Mouse (Mus musculus): ENCODE data around the gene Fbxl17. TPM values are rescaled to one million over a fixed set of nuclear protein-coding genes. Genes with fewer than 3 reads are reported as not detected.

Gene Fbxl17
- polyA plus RNA-seq, 1 experiment from 2014 or later = 26.5 TPM

- H3K4me2 ChIP-seq = no peak overlapping the region
- H3K4me1 ChIP-seq = peaks cover 7% of the 10 kb centered on the region; the same call in 1 of the 2 replicates
- H3K4me3 ChIP-seq = no peak overlapping the region
- H3K27me3 ChIP-seq (replicated peaks) = no peaks in the 10 kb centered on the region
- ATAC-seq (replicated peaks) = no peak
- no peaks in the 10 kb centered on the region for H3K9me3 ChIP-seq
- WGBS = 74% methylated on average over 12 of the region's 12 CpGs
- no peak overlapping the region for H3K9ac ChIP-seq
- no peaks in the 10 kb centered on the region for H3K36me3 ChIP-seq (replicated peaks)
- no peak overlapping the region for H3K27ac ChIP-seq
These were observed 184.0 kb downstream of the Fbxl17 start for GRCm38 (mm10) chr17:63315646-63316480.

GRCm38 (mm10) chr17:63312804-63313203, 187.0 kb downstream of the Fbxl17 start:
- no peak overlapping the region for H3K4me3 ChIP-seq
- no peaks in the 10 kb centered on the region for H3K36me3 ChIP-seq (replicated peaks)
- no peak overlapping the region for H3K27ac ChIP-seq
- H3K27me3 ChIP-seq (replicated peaks) = no peaks in the 10 kb centered on the region
- ATAC-seq (replicated peaks) = no peak
- H3K9me3 ChIP-seq = no peaks in the 10 kb centered on the region
- H3K4me1 ChIP-seq = 0 out of 2 replicates have a peak, but pooled peaks cover 8% of the 10 kb centered on the region
- H3K4me2 ChIP-seq = no peak overlapping the region
- WGBS = 94% methylated on average over 3 of the region's 3 CpGs
- no peak overlapping the region for H3K9ac ChIP-seq

GRCm38 (mm10) chr17:63312330-63312729, 187.5 kb downstream of the Fbxl17 start:
- Histone ChIP-seq H3K27ac (no peak overlapping the region), H3K9me3 (no peaks in the 10 kb centered on the region), H3K9ac (no peak overlapping the region), H3K27me3 (replicated peaks) (no peaks in the 10 kb centered on the region), H3K4me3 (no peak overlapping the region), H3K4me1 (0 out of 2 replicates have a peak, but pooled peaks cover 8% of the 10 kb centered on the region), H3K4me2 (no peak overlapping the region), H3K36me3 (replicated peaks) (no peaks in the 10 kb centered on the region)
- 77% methylated on average over 10 of the region's 10 CpGs for WGBS
- ATAC-seq (replicated peaks) = no peak

- Histone ChIP-seq H3K27me3 (replicated peaks) (no peaks in the 10 kb centered on the region), H3K36me3 (replicated peaks) (no peaks in the 10 kb centered on the region), H3K9me3 (no peaks in the 10 kb centered on the region), H3K4me2 (no peak overlapping the region), H3K4me3 (no peak overlapping the region), H3K27ac (no peak overlapping the region), H3K9ac (no peak overlapping the region), H3K4me1 (0 out of 2 replicates have a peak, but pooled peaks cover 8% of the 10 kb centered on the region)
- no peak for ATAC-seq (replicated peaks)
- WGBS = 86% methylated on average over 3 of the region's 3 CpGs
These were observed 188.2 kb downstream of the Fbxl17 start for GRCm38 (mm10) chr17:63311613-63312012.

GRCm38 (mm10) chr17:63310021-63310420, 189.8 kb downstream of the Fbxl17 start:
- 0 out of 2 replicates have a peak, but pooled peaks cover 7% of the 10 kb centered on the region for H3K4me1 ChIP-seq
- 47% methylated on average over 3 of the region's 3 CpGs for WGBS

GRCm38 (mm10) chr17:63303862-63304261, 196.0 kb downstream of the Fbxl17 start:
- Histone ChIP-seq H3K9ac (no peak overlapping the region), H3K4me1 (peaks cover 13% of the 10 kb centered on the region), H3K36me3 (replicated peaks) (no peaks in the 10 kb centered on the region), H3K4me2 (no peak overlapping the region), H3K9me3 (no peaks in the 10 kb centered on the region), H3K27me3 (replicated peaks) (no peaks in the 10 kb centered on the region), H3K27ac (no peak overlapping the region), H3K4me3 (no peak overlapping the region)
- WGBS = 48% methylated on average over 4 of the region's 4 CpGs
- no peak for ATAC-seq (replicated peaks)

More at GRCm38 (mm10) chr17:63310021-63310420, 189.8 kb downstream of the Fbxl17 start:
- Histone ChIP-seq H3K36me3 (replicated peaks) (no peaks in the 10 kb centered on the region), H3K9ac (no peak overlapping the region), H3K4me3 (no peak overlapping the region), H3K27me3 (replicated peaks) (no peaks in the 10 kb centered on the region), H3K4me2 (no peak overlapping the region), H3K9me3 (no peaks in the 10 kb centered on the region), H3K27ac (no peak overlapping the region)
- no peak for ATAC-seq (replicated peaks)

- Histone ChIP-seq H3K4me2 (no peak overlapping the region), H3K27ac (no peak overlapping the region), H3K4me1 (peaks cover 13% of the 10 kb centered on the region), H3K9me3 (no peaks in the 10 kb centered on the region), H3K36me3 (replicated peaks) (no peaks in the 10 kb centered on the region), H3K9ac (no peak overlapping the region), H3K4me3 (no peak overlapping the region), H3K27me3 (replicated peaks) (no peaks in the 10 kb centered on the region)
- no peak; the same call in 1 of the 2 replicates for ATAC-seq (replicated peaks)
- WGBS = 44% methylated on average over 12 of the region's 12 CpGs
These were observed 197.9 kb downstream of the Fbxl17 start for GRCm38 (mm10) chr17:63301822-63302393.

GRCm38 (mm10) chr17:63295471-63295870, 204.3 kb downstream of the Fbxl17 start:
- Histone ChIP-seq H3K4me2 (no peak overlapping the region), H3K36me3 (replicated peaks) (no peaks in the 10 kb centered on the region), H3K9me3 (no peaks in the 10 kb centered on the region), H3K27me3 (replicated peaks) (no peaks in the 10 kb centered on the region), H3K4me3 (no peak overlapping the region), H3K27ac (no peak overlapping the region), H3K9ac (no peak overlapping the region), H3K4me1 (peaks cover 9% of the 10 kb centered on the region)
- no peak for ATAC-seq (replicated peaks)
- WGBS = 45% methylated on average over 2 of the region's 2 CpGs

GRCm38 (mm10) chr17:63294961-63295360, 204.9 kb downstream of the Fbxl17 start:
- Histone ChIP-seq H3K9me3 (no peaks in the 10 kb centered on the region), H3K4me2 (no peak overlapping the region), H3K27me3 (replicated peaks) (no peaks in the 10 kb centered on the region), H3K9ac (no peak overlapping the region), H3K36me3 (replicated peaks) (no peaks in the 10 kb centered on the region), H3K4me3 (no peak overlapping the region), H3K27ac (no peak overlapping the region), H3K4me1 (peaks cover 9% of the 10 kb centered on the region)
- no peak for ATAC-seq (replicated peaks)
- WGBS = 68% methylated on average over 3 of the region's 3 CpGs

- no peaks in the 10 kb centered on the region for H3K9me3 ChIP-seq
- no peak for ATAC-seq (replicated peaks)
- H3K36me3 ChIP-seq (replicated peaks) = no peaks in the 10 kb centered on the region
- no peak overlapping the region for H3K27ac ChIP-seq
- no peak overlapping the region for H3K4me3 ChIP-seq
- H3K9ac ChIP-seq = no peak overlapping the region
- WGBS = 17% methylated on average over 3 of the region's 3 CpGs
- H3K4me2 ChIP-seq = no peak overlapping the region
- no peaks in the 10 kb centered on the region for H3K27me3 ChIP-seq (replicated peaks)
- peaks cover 9% of the 10 kb centered on the region for H3K4me1 ChIP-seq
These were observed 205.8 kb downstream of the Fbxl17 start for GRCm38 (mm10) chr17:63293979-63294378.

GRCm38 (mm10) chr17:63289317-63289913, 210.4 kb downstream of the Fbxl17 start:
- Histone ChIP-seq H3K4me1 (peaks cover 20% of the 10 kb centered on the region), H3K4me3 (no peak overlapping the region), H3K27me3 (replicated peaks) (no peaks in the 10 kb centered on the region), H3K9ac (no peak overlapping the region), H3K9me3 (no peaks in the 10 kb centered on the region), H3K36me3 (replicated peaks) (no peaks in the 10 kb centered on the region), H3K4me2 (no peak overlapping the region), H3K27ac (no peak overlapping the region)
- ATAC-seq (replicated peaks) = no peak
- 86% methylated on average over 1 of the region's 1 CpGs for WGBS

GRCm38 (mm10) chr17:63288850-63289249, 211.0 kb downstream of the Fbxl17 start:
- ATAC-seq (replicated peaks) = no peak
- no peak overlapping the region for H3K4me2 ChIP-seq
- peaks cover 17% of the 10 kb centered on the region for H3K4me1 ChIP-seq
- 88% methylated on average over 4 of the region's 4 CpGs for WGBS
- no peak overlapping the region for H3K9ac ChIP-seq
- no peak overlapping the region for H3K4me3 ChIP-seq
- H3K36me3 ChIP-seq (replicated peaks) = no peaks in the 10 kb centered on the region
- no peaks in the 10 kb centered on the region for H3K27me3 ChIP-seq (replicated peaks)
- no peaks in the 10 kb centered on the region for H3K9me3 ChIP-seq
- H3K27ac ChIP-seq = no peak overlapping the region
